Mouse (Mus musculus): Measurements from ENCODE around the gene Ppm1h.
A peak's percentile ranks its signal among the peaks of the same experiment; 100 is the strongest.

Gene Ppm1h

GRCm38 (mm10) chr10:122861696-122862385 is 183.3 kb downstream of the Ppm1h start:
- no peak for DNase-seq (ENCODE audit: low spot score)

- no peak for DNase-seq (ENCODE audit: low spot score)
Measured at GRCm38 (mm10) chr10:122862386-122863023, 183.9 kb downstream of the Ppm1h start.

DNA sequence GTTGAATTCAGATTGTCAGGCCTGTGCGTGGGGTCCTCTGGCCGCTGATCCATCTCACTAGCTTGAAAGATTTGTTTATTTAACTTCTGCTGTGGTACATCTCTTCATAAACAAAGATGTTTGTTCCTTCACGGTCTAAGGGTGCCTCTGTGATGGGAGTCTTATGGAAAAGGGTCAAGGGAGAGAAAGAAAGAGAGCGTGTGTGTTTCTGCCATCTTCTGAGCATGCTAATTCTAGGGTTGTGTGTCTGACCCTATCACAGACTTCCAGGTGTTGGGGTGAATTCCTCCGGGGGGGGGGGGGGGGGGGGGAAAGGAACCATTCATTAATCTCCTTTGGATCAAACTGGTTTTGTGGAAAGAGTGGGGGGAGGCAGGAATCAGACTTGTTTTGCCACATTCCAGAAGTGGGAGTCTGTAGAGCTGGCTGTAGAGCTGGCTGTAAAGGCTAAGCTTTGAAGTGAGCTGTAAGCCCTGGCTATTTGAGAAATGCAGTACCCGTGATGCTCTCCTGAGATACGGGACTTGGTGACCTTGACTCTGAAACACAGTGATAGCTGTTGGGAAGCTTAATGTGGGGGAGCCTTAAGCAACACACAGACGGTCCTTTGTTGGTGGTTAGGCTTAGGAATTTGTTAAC is 191.4 kb downstream of the Ppm1h start:
- no peak for DNase-seq (ENCODE audit: low spot score)

DNA sequence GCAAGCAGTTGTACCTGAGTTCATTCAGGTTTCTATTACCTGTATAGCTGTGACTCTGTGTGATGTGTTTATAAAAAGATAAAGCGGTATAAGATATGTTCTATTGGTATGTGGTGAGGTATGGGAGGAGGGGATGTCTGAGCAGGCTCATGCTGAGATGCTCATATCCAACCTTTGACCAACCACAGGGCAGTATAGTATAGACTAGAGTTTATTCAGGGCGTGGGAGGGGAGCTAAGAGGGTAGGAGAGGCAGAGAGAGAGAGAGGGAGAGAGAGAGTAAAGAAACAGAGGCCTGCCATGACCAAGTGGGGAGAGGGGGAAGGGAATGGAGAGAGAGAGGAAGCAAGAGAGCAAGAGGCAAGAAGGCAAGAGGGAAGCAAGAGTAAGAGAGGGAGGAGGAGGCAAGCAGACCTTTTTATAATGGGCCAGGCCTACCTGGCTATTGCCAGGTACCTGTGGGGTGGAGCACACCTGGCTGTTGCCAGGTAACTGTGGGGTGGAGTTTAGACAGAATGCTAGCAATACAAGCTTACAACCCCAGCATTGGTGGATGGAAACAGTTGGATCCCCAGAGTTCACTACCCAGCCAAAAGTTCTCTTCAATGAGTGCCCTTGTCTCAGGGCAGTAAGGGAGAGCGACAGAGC is 192.4 kb downstream of the Ppm1h start:
- DNase-seq (ENCODE audit: low spot score) = no peak

DNA sequence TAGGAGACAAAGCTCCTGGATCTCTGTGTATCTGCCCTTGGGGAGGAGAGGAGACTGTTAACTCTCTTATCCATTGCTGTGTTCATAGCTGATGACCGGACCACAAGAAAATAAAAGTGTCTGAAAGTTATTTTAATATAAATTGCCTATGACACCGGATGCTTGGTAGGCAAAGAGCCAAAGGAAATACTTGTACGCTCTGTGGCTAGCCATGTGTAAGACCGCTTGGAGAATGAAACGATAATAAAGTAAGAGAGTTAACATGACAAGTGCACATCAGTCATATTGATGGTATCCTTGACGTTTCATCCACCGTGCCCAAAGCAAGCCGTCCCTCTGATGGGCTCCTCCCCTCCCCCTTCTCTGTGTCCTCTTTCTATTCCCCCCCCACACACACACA is 194.2 kb downstream of the Ppm1h start:
- no peak for DNase-seq (ENCODE audit: low spot score)

DNA sequence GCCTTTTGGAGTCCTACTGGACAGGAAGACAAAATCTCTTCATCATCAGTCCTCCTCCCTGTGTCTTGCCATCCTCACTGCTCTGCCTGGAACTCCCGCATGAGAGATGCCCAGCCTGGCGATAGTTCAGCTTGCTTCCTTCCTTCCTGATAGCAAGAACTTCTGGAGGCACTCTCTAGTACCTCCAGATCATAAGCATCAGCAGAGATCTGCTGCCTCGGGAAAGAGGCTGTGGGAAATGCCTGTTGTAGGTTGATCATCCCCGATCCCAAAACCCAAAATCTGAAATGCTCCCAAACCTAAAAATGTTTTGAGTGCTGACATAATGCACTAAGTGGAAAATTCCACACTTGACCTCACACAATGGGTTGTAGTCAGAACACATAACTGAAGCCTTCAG is 198.4 kb downstream of the Ppm1h start:
- DNase-seq (ENCODE audit: low spot score) = no peak

DNA sequence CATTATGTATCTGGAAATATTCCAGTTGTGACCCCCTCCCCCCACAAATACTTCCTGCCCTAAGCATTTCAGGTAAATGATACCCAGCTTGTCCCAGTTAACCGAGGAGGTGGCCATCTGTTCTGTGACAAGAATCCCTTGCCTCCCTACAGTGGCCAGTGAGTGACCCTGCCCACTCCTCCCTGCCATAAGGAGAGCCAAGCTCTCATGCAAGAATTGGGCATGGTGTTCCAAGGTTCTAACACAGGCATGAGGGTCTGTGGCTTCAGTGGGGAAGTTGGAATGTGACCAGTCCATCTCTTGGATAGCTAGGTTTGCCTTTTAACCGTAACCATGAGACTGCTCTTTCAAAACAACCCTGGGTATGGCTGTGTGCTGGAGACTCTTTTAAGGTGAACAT is 198.9 kb downstream of the Ppm1h start:
- DNase-seq (ENCODE audit: low spot score) = no peak

DNA sequence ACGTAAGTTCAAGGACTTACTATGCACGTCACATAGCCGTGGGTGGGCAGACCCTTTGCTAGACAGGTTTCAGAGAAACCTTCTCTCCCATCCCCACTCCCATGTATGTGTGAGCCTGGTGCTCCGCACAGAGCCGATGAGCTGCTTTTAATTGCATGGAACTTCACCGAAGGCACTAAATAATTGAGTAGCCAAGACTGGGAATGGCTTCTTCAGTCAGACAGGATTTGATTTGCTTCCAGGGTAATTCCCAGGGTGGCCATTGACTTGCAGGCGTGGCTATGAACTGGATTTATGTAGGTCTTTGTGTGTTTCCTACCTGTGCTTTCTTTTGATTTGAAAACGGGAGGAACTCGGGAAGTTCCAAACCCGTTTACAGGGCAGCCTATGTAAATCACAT is 202.9 kb downstream of the Ppm1h start:
- no peak for DNase-seq (ENCODE audit: low spot score)

GRCm38 (mm10) chr10:122882614-122883013 is 204.1 kb downstream of the Ppm1h start:
- DNase-seq (ENCODE audit: low spot score) = no peak

- peak; percentile 87 for DNase-seq (ENCODE audit: low spot score)
Measured at GRCm38 (mm10) chr10:122883823-122884743, 205.5 kb downstream of the Ppm1h start.

DNA sequence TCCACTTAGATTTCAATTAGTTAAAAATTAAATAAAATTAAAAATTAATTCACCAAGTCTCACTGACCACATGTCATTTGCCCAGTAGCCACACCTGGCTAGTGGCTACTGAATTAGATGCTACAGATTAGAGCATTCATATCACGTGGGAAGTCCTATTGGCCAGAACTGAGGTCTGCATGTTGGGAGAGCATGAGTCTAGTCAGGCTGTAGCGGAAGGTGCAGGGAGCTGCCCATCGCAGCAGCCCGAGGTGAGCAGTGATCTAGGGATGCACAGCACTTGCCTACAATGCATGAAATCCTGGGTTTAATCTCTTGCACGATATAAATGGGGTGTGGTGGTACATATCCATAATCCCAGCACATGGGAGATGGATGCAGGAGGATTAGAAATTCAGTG is 206.7 kb downstream of the Ppm1h start:
- DNase-seq (ENCODE audit: low spot score) = no peak

GRCm38 (mm10) chr10:122886055-122886915 is 207.7 kb downstream of the Ppm1h start:
- DNase-seq (ENCODE audit: low spot score) = peak; percentile 64

DNA sequence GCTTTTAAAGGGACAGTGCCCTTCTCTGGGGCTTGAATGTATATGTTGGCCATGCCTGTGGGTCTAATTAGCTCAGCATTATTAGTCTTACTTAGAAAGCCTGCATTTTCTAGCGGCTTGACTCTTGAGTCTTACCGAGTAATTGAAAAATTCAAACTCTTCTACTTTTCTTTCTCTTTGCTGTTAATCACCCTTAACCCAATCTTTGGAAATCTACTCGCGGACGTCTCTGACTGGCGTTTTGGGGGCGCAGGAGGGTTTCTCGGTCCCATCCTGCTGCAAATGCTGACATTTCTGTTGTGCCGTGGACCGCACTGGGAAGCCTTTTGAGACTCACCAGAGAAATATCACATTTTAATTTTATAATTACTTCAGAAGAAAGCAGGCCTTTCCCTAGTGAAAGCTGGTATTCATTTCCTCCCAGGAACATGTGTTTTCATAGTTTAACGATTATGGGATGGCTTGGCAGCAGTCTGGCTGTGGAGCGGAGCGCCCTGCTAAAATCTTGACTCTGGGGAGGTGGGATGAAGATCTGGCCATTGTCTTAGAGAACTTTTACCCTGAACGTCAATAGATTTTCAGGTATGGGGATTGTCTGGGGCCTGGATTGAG is 208.5 kb downstream of the Ppm1h start:
- DNase-seq (ENCODE audit: low spot score) = no peak

DNA sequence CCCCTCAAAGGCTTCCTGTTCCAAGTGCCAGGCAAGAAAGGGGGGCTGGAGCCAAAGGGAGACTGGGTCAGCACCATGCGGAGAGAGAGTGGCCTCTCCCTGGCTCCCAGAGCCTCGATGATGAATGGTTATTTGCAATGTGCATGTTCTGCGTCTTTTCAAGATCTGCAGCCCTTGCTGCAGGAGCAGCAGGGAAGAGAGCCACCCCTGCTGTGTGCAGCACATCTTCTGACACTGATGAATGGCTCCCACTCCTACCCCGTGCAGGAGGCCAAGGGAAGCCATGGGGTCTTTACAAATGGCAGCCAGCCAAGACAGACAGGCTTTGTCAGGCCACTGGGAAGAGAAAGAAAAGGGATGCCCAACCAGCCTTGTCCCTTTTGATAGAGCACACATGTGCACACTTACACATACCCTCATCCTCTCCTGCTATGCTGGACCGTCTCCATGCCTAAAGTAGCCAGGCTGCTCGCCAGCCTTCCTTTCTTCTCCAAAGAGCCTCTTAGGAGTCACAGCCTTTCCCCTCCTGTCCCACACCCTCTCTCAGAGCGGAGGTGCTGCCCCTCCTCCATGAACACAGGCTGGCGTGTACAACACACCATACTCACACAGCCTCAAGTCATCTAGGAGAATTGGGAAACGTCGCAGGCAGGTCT is 209.1 kb downstream of the Ppm1h start:
- DNase-seq (ENCODE audit: low spot score) = no peak

DNA sequence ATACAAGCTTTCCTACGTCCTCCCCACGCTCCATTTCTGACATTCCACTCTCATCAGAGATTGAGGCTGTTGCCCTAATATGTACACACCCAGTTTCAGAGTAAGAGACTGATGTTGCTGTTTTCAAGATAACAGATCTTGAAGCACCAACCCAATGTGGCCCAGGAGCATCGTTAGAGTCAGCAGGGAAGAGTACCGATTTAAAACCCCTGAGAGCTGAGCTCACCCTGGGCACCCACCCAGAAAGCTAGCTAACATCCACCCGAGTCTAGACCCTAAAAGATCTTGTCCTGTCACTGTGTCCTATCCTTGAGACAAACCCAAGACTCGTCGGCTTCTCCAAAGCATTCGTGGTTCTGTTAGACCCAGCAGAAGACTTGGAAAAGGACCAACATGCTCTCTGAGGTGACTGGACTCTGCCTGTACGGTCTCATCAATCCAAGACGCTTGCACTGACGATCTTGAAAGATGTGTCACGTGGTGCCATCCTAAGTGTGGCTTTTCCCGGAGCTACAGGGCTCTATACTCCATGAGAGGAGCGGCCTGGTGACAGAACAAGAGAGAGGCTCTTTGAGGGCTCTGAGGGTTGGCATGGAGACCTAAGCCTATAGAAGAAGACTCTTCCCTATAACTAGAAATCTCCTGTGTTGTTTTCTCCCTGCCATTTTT is 212.3 kb downstream of the Ppm1h start:
- DNase-seq (ENCODE audit: low spot score) = no peak

GRCm38 (mm10) chr10:122891461-122891860 is 212.9 kb downstream of the Ppm1h start:
- no peak for DNase-seq (ENCODE audit: low spot score)

DNA sequence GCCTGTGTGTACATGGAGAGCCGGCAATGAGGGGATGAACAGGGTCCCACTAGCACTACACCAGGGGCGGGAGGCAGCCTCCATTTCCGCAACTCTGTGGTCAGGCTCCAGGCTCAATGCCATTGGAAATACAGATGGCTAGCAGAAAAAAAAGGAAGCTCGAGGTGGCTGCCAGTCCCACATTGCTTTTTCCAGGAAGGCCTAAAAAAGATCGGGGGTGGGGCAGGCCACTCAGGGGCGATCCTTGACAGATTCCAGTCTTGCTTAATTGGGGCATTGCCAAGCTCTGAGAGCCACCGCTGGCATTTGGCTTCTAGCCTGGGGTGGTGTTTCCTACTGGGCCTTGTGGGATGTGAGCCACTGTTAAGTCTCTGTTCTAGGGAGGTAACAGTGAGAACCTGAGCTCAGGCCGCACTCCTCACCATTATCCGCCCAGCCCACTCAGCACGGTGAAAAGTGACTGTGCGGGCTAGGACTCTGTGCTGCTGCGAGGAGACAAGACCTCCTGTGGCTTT is 216.1 kb downstream of the Ppm1h start:
- DNase-seq (ENCODE audit: low spot score) = peak; percentile 56

GRCm38 (mm10) chr10:122895121-122895770 is 216.7 kb downstream of the Ppm1h start:
- peak; percentile 72 for DNase-seq (ENCODE audit: low spot score)

DNA sequence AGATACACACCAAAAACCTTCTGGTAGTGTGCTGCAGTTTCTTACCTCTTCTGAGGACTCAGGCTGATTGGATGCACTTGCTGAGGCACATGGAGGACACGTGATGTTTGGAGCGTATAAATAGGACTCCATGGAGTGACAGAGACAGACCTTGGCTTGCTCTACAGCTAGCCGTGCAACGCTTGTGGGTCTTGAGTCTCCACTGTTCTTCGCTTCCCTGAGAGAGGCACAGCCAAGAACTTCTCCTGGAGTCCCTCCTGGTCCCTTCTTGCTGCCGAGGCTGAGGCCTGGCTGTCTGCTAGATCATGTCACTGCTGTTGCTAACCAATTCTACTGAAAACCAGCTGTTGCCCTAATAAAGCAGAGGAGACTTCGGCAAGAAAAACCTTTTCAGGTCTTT is 221.4 kb downstream of the Ppm1h start:
- no peak for DNase-seq (ENCODE audit: low spot score)
